Mouse (Mus musculus) adrenal gland (tissue): ENCODE results near the gene Nol12.

Source experiments
- intact Hi-C: fragments of 180-260 bp; cut with DNase I; formaldehyde crosslinking; loops from one replicate; pipeline ENCODE4 v1.15.1; 2025
- long read RNA-seq, 2 experiments: library from polyadenylated mRNA; unstranded; transcript quantifications; one replicate each; pipeline ENCODE4 v2.0.0; 2020; ENCODE audit warnings: borderline replicate concordance in 1 of 2; ENCODE audit not compliant: insufficient replicate concordance in 1 of 2

The Nol12 gene
- long read RNA-seq, experiment 1, transcript Nol12-203 (6 exons, 3,721 nt), result major isoform, 36 of 43 reads
- long read RNA-seq, experiment 1, partial matches to known transcripts, result 4 of 43 reads
- long read RNA-seq, experiment 1, other reads (novel, unspliced or antisense), result 3 of 43 reads
- long read RNA-seq, experiment 2, transcript Nol12-203 (6 exons, 3,721 nt), result major isoform, 45 of 61 reads
- long read RNA-seq, experiment 2, partial matches to known transcripts, result 4 of 61 reads
- long read RNA-seq, experiment 2, other reads (novel, unspliced or antisense), result 12 of 61 reads

GRCm38 (mm10) chr15:78934784-78935320 lies at the start of gene Nol12:
Gene Nol12 (plus strand): TSS chr15:78934933.
- intact Hi-C loops, result no loop called here

- intact Hi-C loops, result no loop called here
Measured at GRCm38 (mm10) chr15:78889401-78889853, 45.3 kb upstream of the Nol12 start.

- intact Hi-C loops, result no loop called here
Measured at GRCm38 (mm10) chr15:78892440-78892839, 42.3 kb upstream of the Nol12 start.

DNA sequence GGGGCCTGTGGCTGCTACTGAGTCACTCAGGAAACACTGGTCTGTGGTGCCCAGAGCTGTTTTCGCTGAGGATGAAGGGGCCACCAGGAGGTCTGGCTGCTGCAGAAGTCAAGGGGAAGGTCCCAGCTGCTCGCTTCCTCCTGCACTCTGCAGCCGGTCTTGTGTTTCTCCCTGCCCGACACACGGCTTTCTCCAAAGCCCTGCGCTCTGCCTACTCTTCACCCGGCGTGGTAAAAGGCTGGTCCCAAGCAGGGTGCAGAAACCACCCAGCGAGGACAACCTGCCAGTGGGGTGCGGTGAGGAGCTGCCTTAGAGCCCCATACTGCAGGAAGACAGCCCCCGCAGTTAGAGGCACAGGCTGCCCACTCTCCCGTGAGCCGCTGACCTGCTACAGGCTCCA lies 40.0 kb upstream of the Nol12 start:
- intact Hi-C loops, result no loop called here

- intact Hi-C loops, result no loop called here
Measured at GRCm38 (mm10) chr15:78895741-78896140, 39.0 kb upstream of the Nol12 start.

DNA sequence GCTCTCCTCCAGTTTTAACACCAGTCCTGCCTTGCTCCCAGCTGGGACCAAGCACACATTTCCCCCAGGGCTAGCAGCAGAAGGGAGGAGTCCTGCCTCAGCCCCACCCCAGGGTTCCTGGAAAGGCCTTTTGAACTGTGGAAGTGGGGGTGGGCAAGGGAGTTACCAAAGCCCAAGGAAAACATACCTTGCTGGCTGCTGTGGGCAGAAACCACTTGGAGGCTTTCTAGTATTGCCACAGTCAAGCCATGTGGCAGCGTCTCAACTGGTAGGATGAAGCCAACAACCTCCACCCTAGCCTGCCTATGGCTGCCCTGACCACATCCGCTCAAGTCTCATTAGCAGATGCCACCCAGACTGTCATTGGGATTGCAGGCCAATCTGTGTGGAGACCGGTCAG lies 38.6 kb upstream of the Nol12 start:
- intact Hi-C loops, result no loop called here

DNA sequence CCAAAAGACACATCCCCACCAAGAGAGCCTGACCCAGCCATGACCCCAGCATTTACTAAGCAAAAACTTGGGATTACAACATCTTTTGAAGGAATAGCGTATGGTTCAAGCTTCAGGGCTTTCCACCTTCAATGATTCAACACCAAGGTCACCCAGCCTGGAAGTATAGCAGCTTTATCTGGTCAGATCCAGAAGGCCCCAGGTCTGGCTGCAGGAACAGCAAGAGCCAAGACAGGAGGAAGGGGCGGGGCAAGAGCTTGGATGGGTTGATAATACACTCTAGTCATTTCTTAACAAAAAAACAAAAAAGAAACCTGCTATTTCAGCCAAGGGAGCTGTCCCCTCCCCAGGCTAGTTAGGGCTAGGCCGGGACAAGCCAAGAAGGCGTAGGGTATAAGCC lies 37.2 kb upstream of the Nol12 start:
- intact Hi-C loops, result no loop called here

DNA sequence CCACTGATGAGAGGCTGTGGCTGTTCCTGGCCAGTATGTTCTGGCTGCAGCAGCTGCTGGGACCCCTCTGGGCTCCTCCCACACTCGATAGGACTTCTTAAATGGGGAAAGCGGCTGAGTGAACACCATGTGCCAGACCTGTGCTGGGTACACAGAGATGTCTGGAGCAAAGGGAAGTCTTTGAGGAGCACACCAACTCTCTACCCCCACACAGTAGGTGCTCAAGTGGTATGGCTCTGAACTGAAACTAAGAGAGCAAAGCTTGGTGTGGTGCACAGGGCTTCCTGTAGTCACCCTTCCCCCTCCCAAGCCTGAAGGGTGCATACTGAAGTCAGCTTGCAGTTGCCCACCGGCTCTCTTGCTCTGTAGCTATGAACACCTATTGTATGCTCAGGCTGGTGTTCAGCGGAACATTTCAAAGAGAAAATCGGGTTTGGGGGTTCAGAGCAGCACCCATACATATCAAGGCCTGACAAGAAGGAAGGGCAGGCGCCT lies 36.2 kb upstream of the Nol12 start:
- intact Hi-C loops, result no loop called here

- intact Hi-C loops, result no loop called here
Measured at GRCm38 (mm10) chr15:78899409-78899739, 35.4 kb upstream of the Nol12 start, which contains the start of gene Gm49510. Gene Gm49510 (plus strand): TSS chr15:78899667.

DNA sequence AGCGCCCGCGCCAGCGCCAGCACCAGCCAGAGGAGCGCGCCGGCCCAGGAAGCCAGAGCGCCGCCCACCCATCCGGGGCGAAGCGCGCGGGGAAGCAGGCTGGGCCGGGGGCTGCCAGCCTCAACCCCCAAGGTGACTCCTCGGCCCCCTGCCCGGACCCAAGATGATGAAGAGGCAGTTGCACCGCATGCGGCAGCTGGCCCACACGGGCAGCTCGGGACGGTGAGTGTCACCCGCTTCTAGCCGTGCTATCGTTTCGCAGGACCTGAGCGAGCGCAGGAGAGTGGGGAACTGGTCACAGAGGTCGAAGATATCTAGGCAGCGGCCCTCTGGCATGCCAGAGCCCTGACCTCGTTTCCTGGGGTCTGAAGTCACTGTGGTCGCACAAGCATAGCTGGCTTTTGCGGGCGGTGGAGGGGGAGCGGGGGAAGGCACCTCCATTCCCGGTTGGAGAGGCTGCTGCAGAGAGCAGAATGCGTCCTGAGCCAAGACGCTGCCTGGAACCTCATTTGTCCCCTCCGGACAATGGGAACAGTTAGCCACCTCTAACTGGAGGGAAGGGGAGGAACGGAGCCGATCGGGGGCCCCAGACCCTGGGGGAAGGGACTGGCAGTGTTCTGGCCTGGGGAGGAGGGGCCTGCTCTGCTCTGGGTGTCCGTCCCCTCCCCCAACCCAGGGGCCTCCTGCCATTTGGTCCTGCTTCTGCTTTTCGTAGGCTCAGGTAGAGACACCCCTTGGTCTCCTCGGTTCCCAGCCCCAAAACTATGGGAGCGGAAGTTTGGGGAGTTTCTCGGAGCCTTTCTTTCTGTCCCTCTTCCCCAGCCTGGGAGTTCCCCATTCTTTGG lies 34.8 kb upstream of the Nol12 start, which contains the start of gene Sh3bp1:
TSS of gene Sh3bp1 (plus strand) at position 29 of the 845 bp plus-strand sequence.
- intact Hi-C loops, result no loop called here

- intact Hi-C loops, result no loop called here
Measured at GRCm38 (mm10) chr15:78900585-78901421, 33.9 kb upstream of the Nol12 start.

GRCm38 (mm10) chr15:78901422-78901789 lies 33.3 kb upstream of the Nol12 start:
- intact Hi-C loops, result no loop called here

DNA sequence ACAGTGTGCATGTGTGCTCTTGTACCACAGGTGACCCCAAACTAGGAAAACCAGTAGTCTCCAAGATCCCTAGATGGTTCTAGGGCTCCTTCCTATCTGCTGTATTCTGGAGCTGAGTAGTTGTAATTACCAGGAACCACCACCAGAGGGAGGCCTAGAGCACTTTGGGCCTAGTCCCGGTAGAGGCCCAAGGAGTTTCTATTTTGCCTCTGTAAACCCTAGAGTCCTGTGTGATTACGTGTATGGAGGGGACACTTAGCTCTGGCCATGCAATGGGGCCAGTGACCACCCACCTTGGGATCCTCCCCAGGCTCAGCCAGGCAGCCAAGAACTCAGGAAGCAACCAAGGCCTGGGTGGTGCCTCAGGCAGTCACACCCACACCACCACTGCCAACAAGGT lies 31.5 kb upstream of the Nol12 start:
- intact Hi-C loops, result no loop called here

DNA sequence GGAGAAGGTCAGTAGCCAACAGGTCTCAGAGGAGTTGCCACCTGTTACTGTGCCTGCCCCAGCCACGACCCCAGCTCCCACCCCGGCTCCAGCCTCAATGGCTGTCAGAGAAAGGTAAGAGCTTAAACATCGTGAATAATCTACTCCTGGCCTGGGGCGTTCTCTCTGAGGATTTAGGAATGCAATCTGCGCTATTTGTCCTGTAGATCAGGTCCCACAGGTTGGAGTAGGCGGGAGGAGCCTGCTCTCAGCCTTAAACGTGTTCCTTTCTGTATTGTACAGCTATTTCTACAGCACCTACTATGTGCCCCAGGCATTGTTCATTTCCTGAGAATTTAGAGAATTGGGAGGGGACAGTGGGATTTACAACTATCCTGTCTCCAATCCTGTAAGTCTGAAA lies 26.3 kb upstream of the Nol12 start:
- intact Hi-C loops, result no loop called here

- intact Hi-C loops, result no loop called here
Measured at GRCm38 (mm10) chr15:78908982-78909381, 25.8 kb upstream of the Nol12 start.

DNA sequence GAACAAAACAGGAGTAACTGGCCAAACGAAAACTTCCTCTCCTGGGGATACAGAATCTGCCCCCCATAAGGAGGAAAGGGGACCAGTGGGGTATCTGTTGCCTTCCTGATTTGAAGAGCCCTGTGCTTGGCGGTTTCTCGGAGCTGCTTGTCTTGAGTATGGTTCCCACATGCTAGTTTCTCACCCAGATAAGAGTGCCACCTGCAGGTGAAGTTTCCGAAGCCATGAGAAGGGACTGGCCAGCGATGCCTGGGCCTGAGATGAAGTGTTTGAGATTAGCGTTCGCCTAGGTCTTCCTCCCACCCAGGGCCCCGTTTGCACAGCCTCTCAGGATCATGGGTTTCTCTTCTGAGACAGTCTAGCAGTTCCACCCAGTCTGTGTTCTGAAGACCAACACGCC lies 22.7 kb upstream of the Nol12 start:
- intact Hi-C loops, result no loop called here

DNA sequence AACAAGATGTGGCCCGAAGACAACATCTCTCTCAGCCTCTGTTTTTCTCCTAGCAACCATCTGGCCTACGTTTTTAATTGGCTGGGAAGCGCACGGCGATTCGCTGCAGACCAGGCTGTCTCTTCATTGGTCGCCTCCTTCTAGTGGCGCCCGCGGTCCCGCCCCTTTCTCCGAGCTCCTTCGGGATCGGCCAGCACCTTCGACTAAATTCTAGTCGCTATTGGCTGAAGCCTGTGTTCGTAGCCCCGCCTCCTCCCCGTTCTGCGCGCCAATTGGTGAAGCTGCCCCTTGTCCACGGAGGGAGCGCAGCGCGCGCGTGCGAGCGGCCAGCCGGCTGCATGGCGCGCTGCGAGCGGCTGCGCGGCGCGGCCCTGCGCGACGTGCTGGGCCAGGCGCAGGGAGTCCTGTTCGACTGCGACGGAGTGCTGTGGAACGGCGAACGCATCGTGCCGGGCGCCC lies 21.1 kb upstream of the Nol12 start, which contains the start of gene Pdxp:
TSS of gene Pdxp (plus strand) at position 288 of the 459 bp plus-strand sequence.
- intact Hi-C loops, result loop anchor here (2.0 kb wide), 1 partner anchor 17 kb away; no protein-coding TSS in a partner anchor

DNA sequence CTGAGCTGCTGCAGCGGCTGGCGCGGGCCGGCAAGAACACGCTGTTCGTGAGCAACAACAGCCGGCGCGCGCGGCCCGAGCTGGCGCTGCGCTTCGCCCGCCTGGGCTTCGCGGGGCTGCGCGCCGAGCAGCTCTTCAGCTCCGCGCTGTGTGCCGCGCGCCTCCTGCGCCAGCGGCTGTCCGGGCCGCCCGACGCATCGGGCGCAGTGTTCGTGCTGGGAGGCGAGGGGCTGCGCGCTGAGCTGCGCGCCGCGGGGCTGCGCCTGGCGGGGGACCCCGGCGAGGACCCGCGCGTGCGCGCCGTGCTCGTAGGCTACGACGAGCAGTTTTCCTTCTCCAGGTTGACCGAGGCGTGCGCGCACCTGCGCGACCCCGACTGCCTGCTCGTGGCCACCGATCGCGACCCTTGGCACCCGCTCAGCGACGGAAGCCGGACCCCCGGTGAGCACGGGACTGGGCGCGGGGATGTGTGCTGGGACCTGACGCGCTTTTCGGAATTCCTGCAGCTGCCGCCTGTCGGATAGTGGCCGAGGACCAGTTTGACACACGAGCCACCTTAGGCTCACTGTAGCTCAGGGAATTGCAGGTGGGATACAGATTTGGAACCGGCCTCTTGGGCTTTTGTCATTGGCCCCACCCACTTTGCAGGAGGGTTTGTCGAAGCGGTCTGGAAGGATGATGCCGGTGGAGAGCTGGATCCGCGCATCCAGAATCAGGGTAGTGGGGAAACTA lies 20.5 kb upstream of the Nol12 start:
- intact Hi-C loops, result loop anchor here (2.0 kb wide), 1 partner anchor 17 kb away; no protein-coding TSS in a partner anchor

GRCm38 (mm10) chr15:78914823-78915659 lies 19.7 kb upstream of the Nol12 start:
- intact Hi-C loops, result loop anchor here (2.0 kb wide), 1 partner anchor 16 kb away; no protein-coding TSS in a partner anchor
